Mouse (Mus musculus) hindbrain, embryonic 16.5 days (tissue): ENCODE data around the gene Angptl6. TPM values are rescaled to one million over a fixed set of nuclear protein-coding genes. Genes with fewer than 3 reads are reported as not detected.
"Not testable (repeated sequence)": the region's sequence is repeated elsewhere in the genome, so short reads cannot be mapped to it uniquely, and the experiment has no call there.

ENCODE experiments used
- ATAC-seq: fragments of 200-750 bp; cut with Nextera tagmentation; 2 replicates; pipeline ENCODE4 v1.8.0; 2017; ENCODE audit warnings: moderate TSS enrichment, moderate library complexity
- H3K27ac ChIP-seq: fragments of 300-500 bp; sonication (generic); 2 replicates; pipeline ENCODE4 v1.5.1; 2014; ENCODE audit warnings: low read depth, mild to moderate bottlenecking, control low read depth, low read length, moderate library complexity
- H3K27me3 ChIP-seq: fragments of 300-500 bp; sonication (generic); replicated peaks from 2 replicates; pipeline ENCODE4 v1.6.1; 2014; ENCODE audit warnings: low read length; ENCODE audit not compliant: control insufficient read depth, insufficient read depth
- H3K36me3 ChIP-seq: fragments of 300-500 bp; sonication (generic); 2 replicates; pipeline ENCODE4 v1.6.1; 2014; ENCODE audit warnings: mild to moderate bottlenecking, low read length, moderate library complexity, mixed read lengths; ENCODE audit not compliant: control insufficient read depth, insufficient read depth
- H3K4me1 ChIP-seq: fragments of 300-500 bp; sonication (generic); 2 replicates; pipeline ENCODE4 v1.6.1; 2014; ENCODE audit warnings: low read depth, low read length; ENCODE audit not compliant: control insufficient read depth, insufficient read depth
- H3K4me2 ChIP-seq: fragments of 300-500 bp; sonication (generic); 2 replicates; pipeline ENCODE4 v1.6.1; 2014; ENCODE audit warnings: mild to moderate bottlenecking, low read length, control low read depth, moderate library complexity
- H3K4me3 ChIP-seq: fragments of 300-500 bp; sonication (generic); 2 replicates; pipeline ENCODE4 v1.5.1; 2014; ENCODE audit warnings: mild to moderate bottlenecking, low read length, control low read depth, moderate library complexity
- H3K9ac ChIP-seq: fragments of 300-500 bp; sonication (generic); 2 replicates; pipeline ENCODE4 v1.6.1; 2014; ENCODE audit warnings: low read depth, mild to moderate bottlenecking, control low read depth, low read length, moderate library complexity
- H3K9me3 ChIP-seq: fragments of 300-500 bp; sonication (generic); 2 replicates; pipeline ENCODE4 v1.6.1; 2014; ENCODE audit warnings: mild to moderate bottlenecking, low read length, moderate library complexity; ENCODE audit not compliant: control insufficient read depth
- WGBS: fragments of 180-500 bp; shearing (Covaris S2); extraction: QIAGEN DNeasy Blood & Tissue Kit; methylation state at CpG from one replicate; pipeline ENCODE4 v1.1.7; 2014; 5-methylcytosine and 5-hydroxymethylcytosine counted together
- polyA plus RNA-seq: library from polyadenylated mRNA; unstranded; fragments of >200 nt; fragmentation: Nextera tagmentation; extraction: Ambion mirVana; gene quantifications from 2 replicates; pipeline ENCODE4 v1.2.1, GENCODE M21; 2015

The Angptl6 gene
- polyA plus RNA-seq, 1 experiment from 2014 or later = 18.1 TPM

DNA sequence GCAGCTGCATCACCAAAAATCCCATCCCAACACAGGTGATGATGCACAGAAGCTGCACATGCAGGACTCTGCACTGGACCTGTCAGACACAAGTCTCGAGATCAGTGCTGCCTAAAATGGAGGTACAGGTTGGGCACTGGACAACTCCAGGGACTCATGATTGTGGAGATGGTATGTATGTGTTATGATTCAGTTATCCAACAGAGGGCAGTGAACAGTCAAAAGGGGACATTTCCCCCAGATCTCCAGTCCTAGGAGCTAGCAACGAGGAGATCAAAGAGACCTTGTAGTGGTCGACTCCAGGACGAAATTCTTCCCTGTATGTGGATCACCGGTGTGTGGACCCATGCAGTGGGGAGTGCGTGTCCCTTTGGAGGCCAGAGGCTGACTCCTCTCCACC is 19.6 kb downstream of the Angptl6 start:
- no peak overlapping the region for H3K4me3 ChIP-seq
- no peak overlapping the region for H3K27ac ChIP-seq
- WGBS = 52% methylated on average over 6 of the region's 6 CpGs
- H3K27me3 ChIP-seq = no peaks in the 10 kb centered on the region
- H3K4me2 ChIP-seq = no peak overlapping the region
- H3K36me3 ChIP-seq = no peaks in the 10 kb centered on the region
- H3K9ac ChIP-seq = no peak overlapping the region
- H3K4me1 ChIP-seq = no peaks in the 10 kb centered on the region
- no peaks in the 10 kb centered on the region for H3K9me3 ChIP-seq
- no peak for ATAC-seq

DNA sequence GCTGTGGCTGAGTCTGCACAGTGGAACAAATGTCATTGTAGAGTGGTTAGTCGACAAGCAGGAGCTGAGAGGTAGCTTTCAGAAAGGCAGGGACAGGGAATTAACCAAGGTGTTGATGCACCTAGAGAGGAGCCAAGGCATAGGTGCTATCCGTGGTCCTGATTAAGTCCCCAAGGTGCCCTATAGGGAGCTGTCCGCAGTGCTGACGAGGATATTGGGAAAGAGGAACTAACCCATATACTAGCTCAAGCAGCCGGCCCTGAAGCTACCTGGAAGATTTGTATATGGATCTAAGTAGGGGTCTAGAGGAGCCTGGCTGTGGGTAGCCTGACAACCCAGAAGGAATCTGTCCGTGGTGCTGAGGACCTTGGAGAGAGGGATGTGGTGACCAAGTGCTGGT is 22.4 kb downstream of the Angptl6 start:
- no peak for ATAC-seq
- H3K4me1 ChIP-seq = no peaks in the 10 kb centered on the region

GRCm38 (mm10) chr9:20850179-20850578 is 29.3 kb downstream of the Angptl6 start:
- Histone ChIP-seq H3K9me3 (no peaks in the 10 kb centered on the region), H3K9ac (no peak overlapping the region), H3K27ac (no peak overlapping the region), H3K36me3 (no peaks in the 10 kb centered on the region), H3K27me3 (no peaks in the 10 kb centered on the region), H3K4me1 (no peaks in the 10 kb centered on the region), H3K4me2 (no peak overlapping the region), H3K4me3 (no peak overlapping the region)
- WGBS = 90% methylated on average over 2 of the region's 2 CpGs
- no peak for ATAC-seq

More for the DNA sequence above, 22.4 kb downstream of the Angptl6 start:
- H3K4me2 ChIP-seq = no peak overlapping the region
- no peak overlapping the region for H3K4me3 ChIP-seq
- WGBS = 8% methylated on average over 6 of the region's 6 CpGs
- H3K27ac ChIP-seq = no peak overlapping the region
- no peak overlapping the region for H3K9ac ChIP-seq
- H3K9me3 ChIP-seq = no peaks in the 10 kb centered on the region
- H3K27me3 ChIP-seq = no peaks in the 10 kb centered on the region
- H3K36me3 ChIP-seq = no peaks in the 10 kb centered on the region

DNA sequence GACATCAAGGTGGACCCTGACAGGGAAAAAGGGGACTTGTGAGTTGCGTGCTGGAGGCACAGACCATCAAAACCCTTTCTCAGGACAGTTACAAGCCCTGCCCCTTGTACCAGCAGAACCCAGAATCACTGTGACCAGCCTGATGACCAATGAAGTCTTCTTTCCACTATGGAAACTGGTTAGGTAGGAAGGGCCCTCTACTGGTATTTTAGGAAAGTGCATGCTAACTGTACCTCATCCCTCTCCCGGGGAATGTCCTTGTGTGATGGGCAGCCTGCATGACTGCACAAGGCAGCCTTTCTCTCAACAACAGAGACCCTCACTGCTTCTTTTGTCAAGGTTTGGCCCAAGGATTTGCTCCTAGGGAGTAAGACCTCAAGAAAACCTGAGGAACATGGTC is 36.9 kb downstream of the Angptl6 start:
- H3K4me2 ChIP-seq = no peak overlapping the region
- 13% methylated on average over 2 of the region's 2 CpGs for WGBS

GRCm38 (mm10) chr9:20842211-20842610 is 37.3 kb downstream of the Angptl6 start:
- no peaks in the 10 kb centered on the region for H3K9me3 ChIP-seq
- ATAC-seq = no peak
- H3K27ac ChIP-seq = no peak overlapping the region
- H3K27me3 ChIP-seq = no peaks in the 10 kb centered on the region
- H3K4me3 ChIP-seq = no peak overlapping the region
- no peak overlapping the region for H3K9ac ChIP-seq
- H3K36me3 ChIP-seq = no peaks in the 10 kb centered on the region
- 76% methylated on average over 4 of the region's 4 CpGs for WGBS
- H3K4me2 ChIP-seq = no peak overlapping the region
- no peaks in the 10 kb centered on the region for H3K4me1 ChIP-seq

More for the DNA sequence above, 36.9 kb downstream of the Angptl6 start:
- Histone ChIP-seq H3K9ac (no peak overlapping the region), H3K4me3 (no peak overlapping the region), H3K27ac (no peak overlapping the region), H3K27me3 (no peaks in the 10 kb centered on the region), H3K4me1 (no peaks in the 10 kb centered on the region), H3K36me3 (no peaks in the 10 kb centered on the region), H3K9me3 (no peaks in the 10 kb centered on the region)
- ATAC-seq = 0 out of 2 replicates have a peak, but pooled peaks have one; percentile 27

DNA sequence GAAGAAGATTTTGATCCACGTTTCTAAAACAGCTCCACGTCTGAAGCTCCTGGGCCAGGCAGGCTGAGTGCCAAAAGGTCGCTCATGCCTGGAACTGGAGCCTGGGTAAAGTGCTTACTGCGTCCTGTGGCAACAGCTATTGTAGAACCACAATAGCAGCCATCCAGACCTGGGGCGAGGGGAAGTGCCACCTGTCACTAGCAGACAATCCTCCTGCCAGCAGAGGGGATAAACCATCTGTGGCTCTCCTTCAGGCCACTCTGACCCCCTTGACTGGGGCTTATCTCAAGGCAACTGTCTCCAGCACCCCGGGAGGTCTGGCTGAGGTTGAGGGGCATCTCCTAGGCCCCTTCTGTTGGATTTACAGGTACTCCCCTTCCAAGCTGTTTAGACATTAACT is 40.6 kb downstream of the Angptl6 start:
- Histone ChIP-seq H3K27ac (no peak overlapping the region), H3K4me3 (no peak overlapping the region), H3K27me3 (no peaks in the 10 kb centered on the region), H3K9ac (no peak overlapping the region), H3K4me2 (no peak overlapping the region), H3K36me3 (no peaks in the 10 kb centered on the region), H3K4me1 (no peaks in the 10 kb centered on the region), H3K9me3 (no peaks in the 10 kb centered on the region)
- no peak for ATAC-seq
- WGBS = 48% methylated on average over 6 of the region's 6 CpGs

DNA sequence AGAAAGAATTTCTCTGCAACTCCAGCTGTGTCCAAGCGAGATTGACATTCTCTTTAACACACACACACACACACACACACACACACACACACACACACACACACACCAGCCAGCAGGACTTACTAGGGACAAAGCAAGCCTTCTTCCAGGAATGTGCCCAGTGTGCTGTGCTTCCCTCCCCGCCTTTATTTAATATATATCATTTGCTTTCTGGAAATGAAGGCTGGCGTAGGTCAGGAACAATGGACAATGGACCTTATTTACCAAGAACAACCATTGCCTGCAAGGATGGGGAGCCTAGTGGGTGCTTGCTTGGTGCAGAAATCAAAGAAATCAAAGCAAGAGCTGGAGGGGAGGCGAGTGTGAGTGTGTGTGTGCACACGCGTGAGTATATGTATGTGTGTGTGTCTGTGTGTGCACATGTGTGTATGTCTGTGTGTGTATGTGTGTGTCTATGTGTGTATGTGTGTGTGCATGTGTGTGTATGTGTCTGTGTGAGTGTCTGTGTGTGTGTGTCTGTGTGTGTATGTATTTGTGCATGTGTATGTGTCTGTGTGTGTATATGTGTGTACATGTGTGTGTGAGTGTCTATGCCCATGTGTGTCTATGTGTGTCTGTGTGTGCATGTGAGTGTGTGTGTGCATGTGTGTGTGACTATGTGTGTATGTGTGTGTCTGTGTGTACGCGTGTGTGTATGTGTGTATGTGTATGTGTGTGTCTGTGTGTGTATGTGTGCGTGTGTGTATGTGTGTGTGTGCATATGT is 42.2 kb downstream of the Angptl6 start:
- Histone ChIP-seq H3K4me3 (no peak overlapping the region), H3K4me1 (no peaks in the 10 kb centered on the region), H3K4me2 (no peak overlapping the region), H3K9me3 (no peaks in the 10 kb centered on the region), H3K36me3 (no peaks in the 10 kb centered on the region), H3K9ac (no peak overlapping the region), H3K27ac (no peak overlapping the region), H3K27me3 (no peaks in the 10 kb centered on the region)
- ATAC-seq = no peak
- WGBS = 78% methylated on average over 9 of the region's 9 CpGs

- 87% methylated on average over 9 of the region's 11 CpGs for WGBS
- not testable (repeated sequence) for ATAC-seq, H3K36me3 ChIP-seq, H3K4me3 ChIP-seq, H3K27me3 ChIP-seq, H3K9me3 ChIP-seq, H3K9ac ChIP-seq, H3K4me2 ChIP-seq, H3K4me1 ChIP-seq, H3K27ac ChIP-seq
Observed at GRCm38 (mm10) chr9:20835431-20835954, 44.0 kb downstream of the Angptl6 start.

- Histone ChIP-seq H3K4me2 (no peak overlapping the region), H3K4me3 (no peak overlapping the region), H3K9ac (no peak overlapping the region), H3K9me3 (no peaks in the 10 kb centered on the region), H3K27me3 (no peaks in the 10 kb centered on the region), H3K27ac (no peak overlapping the region), H3K4me1 (peaks cover 8% of the 10 kb centered on the region), H3K36me3 (no peaks in the 10 kb centered on the region)
- ATAC-seq = no peak
- WGBS = 79% methylated on average over 1 of the region's 1 CpGs
Observed at GRCm38 (mm10) chr9:20834881-20835280, 44.6 kb downstream of the Angptl6 start.
